Mouse (Mus musculus) adrenal gland, postnatal 0 days (tissue): ENCODE measurements around the gene Smim20. TPM values are rescaled to one million over a fixed set of nuclear protein-coding genes. Genes with fewer than 3 reads are reported as not detected.

Source experiments
- polyA plus RNA-seq: library from polyadenylated mRNA; unstranded; fragments of >200 nt; fragmentation: Nextera tagmentation; extraction: Ambion mirVana; gene quantifications from 2 replicates; pipeline ENCODE4 v1.2.1, GENCODE M21; 2015

Gene Smim20
- 145 and 252 TPM in 2 replicates for polyA plus RNA-seq

GRCm38 (mm10) chr5:53266931-53267853 is at the start of gene Smim20:
Gene Smim20 (plus strand): TSS chr5:53267083.

Other genes starting within 250 kb of the Smim20 start
- 0.77 and 0.92 TPM in 2 replicates for gene Slc34a2, start 229.0 kb upstream of the Smim20 start, polyA plus RNA-seq
- gene Sel1l3, start 53.2 kb upstream of the Smim20 start, polyA plus RNA-seq: 0.84 and 2.2 TPM in 2 replicates
- 19.9 and 25.3 TPM in 2 replicates for gene Rbpj, start 199.1 kb downstream of the Smim20 start, polyA plus RNA-seq